Mouse (Mus musculus): ENCODE data around the gene Per2. TPM values are rescaled to one million over a fixed set of nuclear protein-coding genes. Genes with fewer than 3 reads are reported as not detected.

The Per2 gene
- total RNA-seq, 4 experiments from 2014 or later, result 42.5 to 75.0 (median 45.4) TPM

- no peak for DNase-seq
These were observed 28.4 kb downstream of the Per2 start for GRCm38 (mm10) chr1:91430761-91431160.

- DNase-seq, result no peak
These were observed 29.9 kb downstream of the Per2 start for GRCm38 (mm10) chr1:91429212-91429611.

- peak; percentile 87 for DNase-seq
These were observed 30.5 kb downstream of the Per2 start for GRCm38 (mm10) chr1:91428614-91429013.

- no peak for DNase-seq
These were observed 32.7 kb downstream of the Per2 start for GRCm38 (mm10) chr1:91426397-91426796.

GRCm38 (mm10) chr1:91420601-91421065, 38.5 kb downstream of the Per2 start:
- no peak for DNase-seq

GRCm38 (mm10) chr1:91419862-91420600, 39.1 kb downstream of the Per2 start:
- peak; percentile 81 for DNase-seq

- no peak for DNase-seq
These were observed 41.1 kb downstream of the Per2 start for GRCm38 (mm10) chr1:91417991-91418390.

- DNase-seq, result no peak
These were observed 43.8 kb downstream of the Per2 start for GRCm38 (mm10) chr1:91415311-91415710.

- no peak for DNase-seq
These were observed 44.2 kb downstream of the Per2 start for GRCm38 (mm10) chr1:91414903-91415302.

- DNase-seq, result no peak
These were observed 45.1 kb downstream of the Per2 start, which contains the start of gene Hes6 for GRCm38 (mm10) chr1:91413898-91414594. TSS of gene Hes6 (minus strand) at chr1:91414038.

- no peak for DNase-seq
These were observed 45.6 kb downstream of the Per2 start for GRCm38 (mm10) chr1:91413536-91413897.

GRCm38 (mm10) chr1:91413030-91413506, 46.1 kb downstream of the Per2 start:
- peak; percentile 96 for DNase-seq

GRCm38 (mm10) chr1:91412286-91413029, 46.7 kb downstream of the Per2 start:
- no peak for DNase-seq

- DNase-seq, result no peak
These were observed 47.4 kb downstream of the Per2 start for GRCm38 (mm10) chr1:91411631-91412285.

GRCm38 (mm10) chr1:91407819-91408218, 51.3 kb downstream of the Per2 start:
- DNase-seq, result no peak

GRCm38 (mm10) chr1:91405406-91406169, 53.5 kb downstream of the Per2 start:
- DNase-seq, result no peak

- DNase-seq, result no peak
These were observed 54.1 kb downstream of the Per2 start for GRCm38 (mm10) chr1:91404976-91405375.

- DNase-seq, result peak; percentile 72
These were observed 60.7 kb downstream of the Per2 start, which contains the start of gene Ilkap for GRCm38 (mm10) chr1:91398260-91399062. TSS of gene Ilkap (minus strand) at chr1:91398815.

- no peak for DNase-seq
These were observed 61.2 kb downstream of the Per2 start for GRCm38 (mm10) chr1:91397927-91398259.

- DNase-seq, result no peak
These were observed 68.8 kb downstream of the Per2 start for GRCm38 (mm10) chr1:91390369-91390768.

GRCm38 (mm10) chr1:91381091-91381471, 78.0 kb downstream of the Per2 start:
- DNase-seq, result no peak
